Mouse (Mus musculus) layer of hippocampus, postnatal 14 days (tissue): Measurements from ENCODE around the gene Acly. TPM values are rescaled to one million over a fixed set of nuclear protein-coding genes. Genes with fewer than 3 reads are reported as not detected.

Experiments used
- DNase-seq, 2 experiments: peaks; one replicate each; pipeline ENCODE4 v3.0.0; 2021 to 2022; ENCODE audit warnings: low spot score in 2 of 2, mixed read lengths in 1 of 2
- total RNA-seq, 2 experiments: library from RNA; stranded (reverse); gene quantifications; 2 replicates each; pipeline ENCODE4 v1.2.3; 2021

The Acly gene
- total RNA-seq, 2 experiments from 2014 or later, result 110 to 119 TPM

- DNase-seq, result no peak
Measured at GRCm38 (mm10) chr11:100513716-100514115, 14.1 kb downstream of the Acly start.

GRCm38 (mm10) chr11:100512384-100512783 lies 15.4 kb downstream of the Acly start:
- peak; percentile 33 to 71 for DNase-seq

DNA sequence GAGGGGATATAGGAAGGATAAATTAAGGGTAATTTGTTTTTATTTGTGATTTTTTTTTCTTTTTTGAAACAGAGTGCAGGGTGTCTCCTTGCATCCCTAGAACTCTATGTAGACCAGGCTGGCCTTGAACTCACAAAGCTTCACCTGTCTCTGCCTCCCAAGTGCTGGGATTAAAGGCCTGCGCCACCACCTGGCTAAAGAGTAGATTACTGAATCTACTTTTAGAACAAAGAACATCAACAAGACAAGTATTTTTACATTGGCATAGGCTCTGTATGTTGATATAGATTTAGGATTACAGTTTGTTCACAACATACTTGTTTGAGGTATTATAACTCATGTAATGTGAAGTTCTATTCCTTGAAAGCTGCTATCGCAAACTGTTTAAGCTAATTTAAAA lies 17.2 kb downstream of the Acly start:
- DNase-seq, result no peak

- DNase-seq, result no peak
Measured at GRCm38 (mm10) chr11:100505997-100506396, 21.8 kb downstream of the Acly start.

GRCm38 (mm10) chr11:100504990-100505660 lies 22.7 kb downstream of the Acly start:
- no peak for DNase-seq

DNA sequence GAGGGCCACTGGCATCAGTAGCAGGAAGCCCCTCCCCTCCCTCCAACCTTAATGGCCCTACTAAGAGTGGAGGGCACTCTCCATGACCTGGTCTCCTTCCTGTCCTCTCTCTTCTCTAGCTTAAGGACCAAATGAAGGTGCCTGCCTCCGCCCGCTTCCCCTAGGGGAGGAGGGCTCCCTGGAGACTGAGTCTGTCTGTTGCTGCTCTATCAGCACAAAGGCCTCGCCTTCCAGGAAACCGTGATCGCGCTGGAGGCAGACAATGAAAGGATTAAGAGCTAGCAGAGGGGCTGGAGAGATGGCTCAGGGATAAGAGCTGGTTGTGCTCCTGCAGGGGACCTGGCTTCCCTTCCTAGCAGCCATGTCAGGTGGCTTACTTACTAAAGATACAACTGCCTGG lies 26.5 kb downstream of the Acly start:
- DNase-seq, result no peak

- no peak for DNase-seq
Measured at GRCm38 (mm10) chr11:100500651-100501050, 27.1 kb downstream of the Acly start.

GRCm38 (mm10) chr11:100500241-100500640 lies 27.6 kb downstream of the Acly start:
- DNase-seq, result no peak

DNA sequence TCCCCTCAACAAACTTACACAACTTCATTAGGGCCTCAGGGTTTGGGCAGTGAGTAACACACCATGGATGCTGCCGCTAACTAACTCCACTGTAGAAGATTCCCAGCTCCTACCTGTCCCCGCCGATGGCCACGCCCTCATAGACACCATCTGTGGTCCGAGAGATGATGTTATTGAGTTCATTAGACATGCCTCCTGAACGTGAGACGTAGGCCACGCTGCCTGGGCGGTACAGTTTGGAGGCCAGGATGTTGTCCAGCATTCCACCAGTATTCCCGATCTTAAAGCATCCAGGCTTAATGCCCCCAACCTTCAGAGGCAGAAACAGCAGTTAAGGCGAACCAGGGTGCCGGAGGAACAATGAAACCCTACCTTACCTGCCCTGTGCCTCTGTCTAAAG lies 34.0 kb downstream of the Acly start:
- DNase-seq, result no peak

GRCm38 (mm10) chr11:100490951-100491350 lies 36.8 kb downstream of the Acly start:
- no peak for DNase-seq

DNA sequence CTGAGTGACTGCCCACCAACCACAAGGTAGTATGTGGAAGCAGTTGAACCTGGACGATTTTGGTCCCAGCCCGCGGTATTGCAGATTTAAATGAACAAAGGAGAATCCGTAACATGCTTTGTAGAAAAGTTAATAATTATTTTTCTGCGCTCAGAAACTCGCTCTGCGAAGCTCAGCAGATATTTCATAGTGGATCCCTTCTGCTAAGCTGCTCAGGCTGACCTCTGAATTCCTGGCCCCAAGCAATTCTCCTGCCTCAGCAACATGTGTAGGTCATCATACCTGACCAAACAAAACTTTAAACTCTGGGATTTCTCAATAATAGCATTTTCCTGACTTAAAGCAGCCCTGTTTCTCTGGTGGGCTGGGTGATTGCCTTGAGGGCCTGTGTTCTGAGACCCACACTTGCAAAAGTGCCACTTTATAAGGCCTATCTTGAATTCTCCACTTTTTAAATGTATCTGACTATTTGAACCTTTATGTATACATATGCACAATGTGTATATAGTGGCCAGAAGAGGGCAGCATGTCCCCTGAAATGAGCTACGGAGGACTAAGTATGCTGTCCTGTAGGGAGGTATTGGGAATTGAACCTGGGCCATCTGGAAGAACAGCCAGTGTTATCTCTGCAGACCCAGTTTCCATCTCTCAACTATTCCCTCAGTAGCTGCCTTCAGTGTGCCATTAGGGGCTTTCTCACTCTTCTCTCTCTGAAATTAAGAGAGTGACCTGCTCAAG lies 41.8 kb downstream of the Acly start:
- no peak for DNase-seq

- no peak for DNase-seq
Measured at GRCm38 (mm10) chr11:100484461-100484860, 43.3 kb downstream of the Acly start.

- DNase-seq, result no peak
Measured at GRCm38 (mm10) chr11:100479152-100479551, 48.6 kb downstream of the Acly start.

DNA sequence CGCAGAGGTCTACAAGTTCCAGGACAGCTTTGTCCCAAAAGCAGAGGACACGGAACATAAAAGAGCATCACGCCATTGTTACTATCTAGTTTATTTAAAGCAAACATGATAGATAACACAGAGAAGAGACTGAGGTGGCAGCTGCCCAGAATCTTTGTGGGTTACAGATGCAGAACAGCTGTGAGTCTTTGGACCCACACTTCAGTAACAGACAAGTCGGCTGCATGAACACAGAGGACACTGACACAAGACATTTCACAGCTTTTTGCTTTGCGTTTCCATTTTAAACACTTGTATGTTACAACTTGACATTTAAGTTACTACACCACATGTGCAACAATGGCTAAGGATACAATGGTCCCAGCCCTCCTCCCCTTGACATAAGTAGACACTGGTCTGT lies 51.5 kb downstream of the Acly start:
- DNase-seq, result no peak

DNA sequence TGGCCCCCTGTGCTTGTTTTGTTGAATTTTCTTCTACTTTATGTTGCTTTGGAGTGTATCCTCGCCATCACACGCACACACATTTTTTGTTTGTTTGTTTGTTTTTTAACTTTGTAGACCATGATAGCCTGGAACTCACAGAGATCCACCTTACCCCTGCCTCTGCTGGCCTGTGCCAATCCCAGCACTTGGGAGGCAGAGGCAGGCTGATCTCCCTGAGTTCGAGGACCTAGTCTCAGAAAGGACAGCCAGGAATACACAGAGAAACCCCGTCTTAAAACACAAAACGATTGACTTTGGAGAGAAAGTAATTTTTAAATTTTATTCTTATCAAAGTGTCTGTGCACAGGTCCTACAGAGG lies 54.9 kb downstream of the Acly start:
- DNase-seq, result no peak

- peak; percentile 90 to 94 for DNase-seq
Measured at GRCm38 (mm10) chr11:100472197-100472934, 55.4 kb downstream of the Acly start, which contains the start of gene Klhl11. Klhl11 (minus strand) TSS chr11:100472741.

DNA sequence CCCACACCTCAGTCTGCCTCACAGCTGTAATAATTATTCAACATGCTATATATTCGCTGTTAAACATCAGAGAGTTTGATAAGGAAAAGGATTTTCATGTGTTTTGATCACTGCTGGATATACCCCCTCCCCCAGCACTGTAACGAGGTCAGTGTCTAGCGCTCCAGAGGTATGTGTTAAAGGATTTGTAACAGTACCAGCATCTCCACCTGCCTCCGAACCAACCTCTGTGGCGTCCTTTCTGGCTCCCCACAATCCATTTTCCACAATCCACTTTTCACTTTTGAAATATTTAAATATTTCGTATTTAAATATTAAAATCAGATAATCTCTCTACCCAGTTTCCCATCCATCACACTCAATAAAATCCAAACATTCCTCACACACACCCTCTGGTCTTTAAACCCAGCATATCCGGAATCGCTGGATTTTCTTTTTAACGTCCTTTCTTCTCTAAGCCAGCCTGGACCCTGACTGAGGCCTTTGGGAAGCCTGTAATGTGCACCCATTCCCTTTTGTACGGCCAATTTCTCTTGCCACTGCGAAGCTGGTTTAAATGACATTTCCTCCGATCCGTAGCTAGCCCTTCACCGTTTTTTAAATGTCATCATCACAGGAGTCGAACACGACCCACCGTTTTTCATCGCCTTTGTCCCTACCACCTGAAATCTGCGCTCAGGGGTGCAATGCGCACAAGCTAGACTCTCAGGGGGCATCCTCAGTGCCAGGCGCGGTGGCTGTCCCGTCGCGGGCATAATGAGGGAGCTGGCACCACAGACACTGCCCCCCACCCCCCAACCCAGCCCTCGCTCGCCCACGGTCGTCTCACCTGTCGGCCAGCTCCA lies 56.2 kb downstream of the Acly start:
- no peak for DNase-seq

DNA sequence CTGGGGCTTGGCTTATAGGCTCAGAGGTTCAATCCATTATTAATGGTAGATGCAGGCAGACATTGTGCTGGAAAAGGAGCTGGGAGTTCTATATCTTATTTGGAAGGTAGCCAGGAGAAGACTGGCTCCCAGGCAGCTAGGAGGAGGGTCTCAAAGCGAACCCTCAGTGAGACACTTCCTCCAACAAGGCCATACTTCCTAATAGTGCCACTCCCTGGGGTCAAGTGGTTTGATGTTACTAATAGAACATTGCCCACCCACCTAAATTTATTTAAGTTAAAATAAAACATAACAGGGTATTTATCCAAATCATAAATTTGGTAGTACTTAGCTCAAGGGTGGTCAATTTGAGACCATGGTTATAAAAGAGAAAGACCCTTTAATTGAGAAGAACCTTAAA lies 62.0 kb downstream of the Acly start:
- no peak for DNase-seq

DNA sequence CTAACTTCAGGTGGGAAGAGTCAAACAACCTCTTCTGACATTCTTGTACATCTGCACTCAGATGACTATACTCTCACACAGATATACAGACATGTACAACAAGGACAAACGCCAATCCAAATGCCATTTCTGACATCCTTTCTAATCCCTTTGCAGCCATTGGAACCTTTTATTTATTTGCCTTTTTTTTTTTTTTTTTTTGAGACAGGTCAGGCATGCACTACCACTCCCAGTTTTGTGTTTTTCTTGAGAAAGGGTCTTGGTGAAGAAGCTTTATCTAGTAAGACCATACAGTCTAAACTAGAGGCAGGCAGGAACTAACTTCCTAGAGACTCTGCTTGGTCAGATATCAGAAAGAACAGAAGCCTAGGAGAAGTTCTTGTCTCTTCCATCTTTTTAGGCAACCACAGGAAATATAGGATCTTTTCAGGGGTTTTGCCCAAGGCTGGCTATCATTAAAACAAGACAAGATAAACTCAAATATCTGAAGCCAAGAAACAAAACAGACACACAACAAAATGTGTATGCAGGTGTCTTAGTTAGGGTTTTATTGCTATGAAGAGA lies 62.5 kb downstream of the Acly start:
- no peak for DNase-seq

- peak; percentile 42 to 72 for DNase-seq
Measured at GRCm38 (mm10) chr11:100462699-100463098, 65.1 kb downstream of the Acly start.

GRCm38 (mm10) chr11:100457711-100458110 lies 70.1 kb downstream of the Acly start:
- no peak for DNase-seq
